Mouse (Mus musculus): ENCODE measurements around the gene 4933415A04Rik.

GRCm38 (mm10) chr11:43585211-43586005 is 1.4 kb upstream of the 4933415A04Rik start:
- TF ChIP-seq POLR2A (IDR thresholded peaks at IDR 0.05; ENCODE audit: borderline replicate concordance, low read depth, low read length) (no peak), CTCF (IDR thresholded peaks at IDR 0.05; ENCODE audit: low read depth, low read length) (no peak)

All from bone marrow macrophage, adult 2 months (primary cell).